Mouse (Mus musculus) ovary, postnatal 10 days (tissue): ENCODE data around the gene 1700017N19Rik.
A peak's percentile ranks its signal among the peaks of the same experiment; 100 is the strongest.
"Not testable (repeated sequence)": the region's sequence is repeated elsewhere in the genome, so short reads cannot be mapped to it uniquely, and the experiment has no call there.

ENCODE experiments used
- DNase-seq: peaks from one replicate; pipeline ENCODE4 v3.0.0; 2022; ENCODE audit warnings: low spot score

The 1700017N19Rik gene

GRCm38 (mm10) chr10:100590323-100590722, at the start of gene 1700017N19Rik, which contains the start of gene 4930430F08Rik:
1700017N19Rik (plus strand) TSS chr10:100590484.
4930430F08Rik (minus strand) TSS chr10:100590423.
- DNase-seq: no peak

GRCm38 (mm10) chr10:100556566-100557175, 33.6 kb upstream of the 1700017N19Rik start:
- no peak for DNase-seq

- not testable (repeated sequence) for DNase-seq
These were observed 29.9 kb upstream of the 1700017N19Rik start for GRCm38 (mm10) chr10:100560194-100560883.

GRCm38 (mm10) chr10:100564112-100564511, 26.2 kb upstream of the 1700017N19Rik start:
- DNase-seq: no peak

- no peak for DNase-seq
These were observed 18.6 kb upstream of the 1700017N19Rik start for GRCm38 (mm10) chr10:100571707-100572106.

GRCm38 (mm10) chr10:100574505-100575149, 15.7 kb upstream of the 1700017N19Rik start:
- no peak for DNase-seq

DNA sequence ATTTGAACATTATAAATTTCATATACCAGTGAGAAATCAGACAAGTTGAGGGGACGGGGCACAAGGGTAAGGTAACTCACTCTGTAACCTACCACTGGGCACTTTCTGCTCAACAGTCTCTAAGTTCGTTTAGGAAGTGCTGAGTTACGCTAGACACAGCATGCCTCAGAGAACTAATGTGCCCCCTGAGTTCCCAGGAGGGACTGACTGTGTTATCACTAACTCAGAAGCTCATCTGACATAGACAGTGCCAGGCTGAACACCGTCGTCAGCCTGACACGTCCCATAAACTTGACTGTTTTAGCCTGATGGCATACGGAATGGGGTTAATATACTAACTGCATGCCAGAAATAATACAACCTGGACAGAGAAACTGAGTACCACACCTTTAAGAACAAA, 15.0 kb upstream of the 1700017N19Rik start:
- DNase-seq: no peak

DNA sequence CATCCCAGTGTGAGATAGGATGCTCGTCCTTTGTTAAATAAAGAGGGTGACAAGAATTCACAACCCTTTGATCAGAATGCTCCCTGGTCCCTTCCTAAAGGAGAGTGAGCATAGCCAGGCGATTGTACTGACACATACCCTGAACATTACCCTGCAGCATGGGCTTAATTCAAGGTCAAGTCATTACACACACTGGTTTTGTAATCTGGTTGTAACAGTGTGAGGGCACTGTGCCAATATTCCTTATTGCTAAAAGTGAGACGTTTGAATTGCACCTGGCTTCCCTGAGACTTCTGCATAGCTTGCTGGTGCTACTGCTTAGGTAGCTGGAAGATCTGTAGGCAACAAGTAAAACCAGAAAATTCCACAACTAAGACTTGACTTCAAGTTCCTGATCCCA, 6.1 kb upstream of the 1700017N19Rik start:
- DNase-seq: no peak

GRCm38 (mm10) chr10:100588524-100588923, 1.8 kb upstream of the 1700017N19Rik start:
- no peak for DNase-seq

GRCm38 (mm10) chr10:100588932-100589388, 1.3 kb upstream of the 1700017N19Rik start:
- DNase-seq: peak; percentile 51

DNA sequence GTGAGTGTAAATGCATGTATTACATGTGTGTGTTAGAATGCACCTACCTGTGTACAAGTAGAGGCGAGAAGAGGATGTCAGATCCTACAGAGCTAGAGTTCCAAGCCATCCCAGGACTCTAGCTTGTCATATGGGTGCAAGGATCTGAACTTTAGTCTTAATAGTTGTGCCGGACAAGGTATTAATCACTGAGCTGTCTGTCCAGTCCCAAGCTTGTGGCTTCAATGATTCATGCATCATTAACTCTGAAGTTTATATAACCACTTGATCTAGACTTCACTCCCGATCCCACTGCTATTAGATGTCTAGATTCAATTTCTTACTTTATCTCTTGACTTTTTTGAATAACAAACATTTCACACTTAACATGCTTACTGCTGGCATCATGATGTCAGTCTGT, 8.1 kb downstream of the 1700017N19Rik start:
- no peak for DNase-seq

GRCm38 (mm10) chr10:100603511-100603910, 13.2 kb downstream of the 1700017N19Rik start:
- DNase-seq: no peak

- no peak for DNase-seq
These were observed 14.0 kb downstream of the 1700017N19Rik start for GRCm38 (mm10) chr10:100604254-100604653.

GRCm38 (mm10) chr10:100617233-100617903, 27.1 kb downstream of the 1700017N19Rik start:
- no peak for DNase-seq

GRCm38 (mm10) chr10:100619474-100619873, 29.2 kb downstream of the 1700017N19Rik start:
- no peak for DNase-seq

DNA sequence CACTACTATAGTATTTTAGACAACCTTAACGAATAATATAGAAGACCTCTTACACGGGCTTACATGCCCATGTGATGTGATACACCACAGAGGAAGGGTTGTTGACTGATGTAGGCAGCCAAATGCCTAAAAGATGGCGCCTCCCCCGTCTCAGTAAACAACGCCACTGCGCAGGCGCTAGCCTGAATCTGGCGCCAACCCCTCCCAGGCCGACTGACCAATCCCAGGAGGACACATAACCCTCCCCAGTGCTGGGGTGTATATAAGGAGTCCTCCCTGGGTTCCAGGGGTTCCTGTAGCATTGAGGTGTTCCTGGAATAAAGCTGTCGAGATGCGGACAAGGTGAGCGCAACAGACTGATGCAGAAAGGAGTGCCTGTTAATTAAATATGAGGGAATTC, 29.8 kb downstream of the 1700017N19Rik start:
- no peak for DNase-seq

DNA sequence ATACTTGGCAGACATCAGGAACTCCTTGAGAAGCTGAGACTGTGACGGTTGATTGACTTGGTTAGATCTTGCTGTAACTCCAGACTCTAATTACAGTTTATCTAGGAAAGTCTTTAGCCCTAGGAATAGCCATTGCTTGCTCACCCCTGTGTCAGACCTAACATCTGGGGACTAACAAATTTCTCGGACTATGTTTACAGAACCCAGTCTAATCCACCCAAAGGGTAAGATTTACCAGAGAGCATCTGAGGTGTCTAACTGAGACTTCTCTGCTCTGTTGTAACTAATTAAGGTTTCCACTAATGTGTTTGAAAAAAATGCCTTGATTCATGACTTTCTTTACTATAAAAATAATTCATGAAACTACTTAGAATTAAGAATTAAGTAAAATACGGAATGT, 32.2 kb downstream of the 1700017N19Rik start:
- DNase-seq: no peak

DNA sequence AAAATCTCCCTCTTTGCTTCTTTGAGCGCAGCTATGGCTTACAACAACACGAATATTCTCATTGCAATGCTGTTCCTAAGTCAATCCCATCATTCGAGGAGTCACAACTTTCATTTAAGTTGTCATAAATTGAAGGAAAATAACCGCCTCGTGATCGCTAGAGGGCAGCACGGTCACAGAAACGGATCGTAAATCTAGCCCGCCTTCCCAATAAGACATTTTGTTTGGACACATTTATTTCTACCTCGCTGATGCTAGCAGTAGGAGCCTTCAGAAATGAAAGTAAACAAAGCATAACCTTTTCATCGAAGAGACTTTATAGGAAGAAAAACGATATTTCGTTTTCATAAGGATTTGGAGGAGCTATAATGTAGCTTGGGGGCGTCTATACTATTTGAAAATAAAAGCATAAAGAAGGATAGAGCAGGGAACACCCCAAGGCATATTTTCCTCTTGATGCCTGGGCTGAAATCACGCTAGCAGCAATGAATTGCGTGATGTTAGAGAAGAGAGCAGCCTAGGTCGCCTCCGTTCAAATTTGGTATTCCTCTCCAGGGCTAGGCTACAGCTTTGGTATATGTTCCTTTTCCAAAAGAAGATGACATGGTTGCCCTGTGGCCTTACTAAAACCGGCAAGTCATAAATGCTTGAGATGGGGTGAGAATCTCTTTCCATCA, 39.6 kb downstream of the 1700017N19Rik start:
- peak; percentile 3 for DNase-seq

- DNase-seq: no peak
These were observed 52.6 kb downstream of the 1700017N19Rik start for GRCm38 (mm10) chr10:100642887-100643286.

DNA sequence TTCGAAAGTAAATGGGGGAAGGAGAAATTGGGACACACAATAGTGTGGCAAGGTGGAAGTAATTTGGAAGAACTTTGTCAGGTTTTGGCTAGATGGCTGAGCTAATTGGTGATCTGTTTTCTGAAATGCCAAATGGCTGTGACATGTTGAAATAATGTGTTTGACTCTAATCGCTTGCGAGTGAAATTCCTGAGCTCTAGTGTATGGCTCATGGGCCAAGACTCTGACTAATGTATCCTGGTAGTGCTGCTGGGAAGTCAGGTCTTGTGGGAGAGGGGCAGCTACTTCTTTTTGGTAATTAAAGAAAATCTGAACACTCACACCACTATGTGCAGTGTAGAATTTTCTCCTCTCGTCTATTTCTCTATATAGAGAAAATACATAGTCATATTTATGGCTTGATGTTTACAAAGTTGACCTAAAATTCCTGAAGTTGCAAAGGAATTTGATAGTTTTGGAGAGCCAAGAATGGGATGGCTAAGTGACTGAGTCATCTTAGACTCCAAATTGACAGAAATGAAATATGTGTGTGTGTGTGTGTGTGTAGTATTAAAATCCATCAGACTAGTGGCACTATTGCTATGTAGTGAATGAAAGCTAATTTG, 55.1 kb downstream of the 1700017N19Rik start:
- DNase-seq: no peak

GRCm38 (mm10) chr10:100654183-100654582, 63.9 kb downstream of the 1700017N19Rik start:
- no peak for DNase-seq
